Mouse (Mus musculus): ENCODE data around the gene Cfp. TPM values are rescaled to one million over a fixed set of nuclear protein-coding genes. Genes with fewer than 3 reads are reported as not detected.

The Cfp gene
- total RNA-seq (2021): 10 to 100 TPM; 12.4 to 13.0 TPM
- long read RNA-seq, experiment 1, transcript Cfp-201 (9 exons, 1,636 nt): major isoform, 16 of 19 reads
- long read RNA-seq, experiment 1, partial matches to known transcripts: 1 of 19 reads
- long read RNA-seq, experiment 1, other reads (novel, unspliced or antisense): 2 of 19 reads
- long read RNA-seq, experiment 2, transcript Cfp-201 (9 exons, 1,636 nt): major isoform, 10 of 12 reads
- long read RNA-seq, experiment 2, partial matches to known transcripts: 2 of 12 reads
- long read RNA-seq, experiment 2, other reads (novel, unspliced or antisense): 0 of 12 reads

DNA sequence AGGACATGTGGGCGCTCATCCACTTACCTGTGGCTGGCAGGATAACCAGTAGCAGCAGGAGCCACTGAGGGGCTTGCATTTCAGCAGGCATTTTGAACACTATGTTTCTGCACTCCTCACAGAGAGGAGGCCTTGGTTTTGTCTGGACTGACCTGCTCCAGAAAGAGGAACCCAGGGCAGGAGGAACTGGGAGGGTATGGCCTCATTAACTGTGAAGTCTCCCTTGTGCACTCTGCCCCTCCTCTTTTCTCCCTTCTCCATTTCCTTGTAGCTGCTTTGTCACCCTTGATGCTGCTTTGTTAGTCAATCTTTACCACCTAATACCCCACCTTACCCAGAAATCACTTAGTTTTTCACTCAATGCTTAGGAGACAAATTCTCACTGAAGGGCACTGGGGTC lies at the start of gene Cfp:
Gene Cfp (minus strand): TSS at position 192 of the 400 bp plus-strand sequence.
- intact Hi-C loops (cut with DNase I): no loop called here

DNA sequence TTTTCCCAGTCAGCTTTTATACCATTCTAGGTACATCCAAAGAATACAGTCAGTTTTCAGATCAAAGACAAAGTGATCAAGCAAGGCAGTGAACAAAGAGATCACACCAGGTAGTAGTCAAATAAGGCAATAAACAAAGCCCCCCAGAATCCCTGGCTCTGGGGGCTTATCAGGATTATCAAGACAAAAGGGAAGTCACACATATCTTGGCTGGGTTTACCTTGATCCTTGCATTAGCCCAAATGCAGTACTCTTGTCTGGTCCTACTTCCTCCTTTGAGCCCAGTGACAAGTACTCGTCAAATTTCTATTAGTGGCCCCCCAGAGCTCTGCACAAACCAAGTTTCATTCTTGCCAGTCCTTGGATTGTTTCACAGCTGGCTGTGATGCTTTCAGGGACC lies 49.5 kb upstream of the Cfp start:
- intact Hi-C loops (cut with DNase I): no loop called here
- no peak for DNase-seq

More for the DNA sequence above, at the start of gene Cfp:
- DNase-seq: no peak

DNA sequence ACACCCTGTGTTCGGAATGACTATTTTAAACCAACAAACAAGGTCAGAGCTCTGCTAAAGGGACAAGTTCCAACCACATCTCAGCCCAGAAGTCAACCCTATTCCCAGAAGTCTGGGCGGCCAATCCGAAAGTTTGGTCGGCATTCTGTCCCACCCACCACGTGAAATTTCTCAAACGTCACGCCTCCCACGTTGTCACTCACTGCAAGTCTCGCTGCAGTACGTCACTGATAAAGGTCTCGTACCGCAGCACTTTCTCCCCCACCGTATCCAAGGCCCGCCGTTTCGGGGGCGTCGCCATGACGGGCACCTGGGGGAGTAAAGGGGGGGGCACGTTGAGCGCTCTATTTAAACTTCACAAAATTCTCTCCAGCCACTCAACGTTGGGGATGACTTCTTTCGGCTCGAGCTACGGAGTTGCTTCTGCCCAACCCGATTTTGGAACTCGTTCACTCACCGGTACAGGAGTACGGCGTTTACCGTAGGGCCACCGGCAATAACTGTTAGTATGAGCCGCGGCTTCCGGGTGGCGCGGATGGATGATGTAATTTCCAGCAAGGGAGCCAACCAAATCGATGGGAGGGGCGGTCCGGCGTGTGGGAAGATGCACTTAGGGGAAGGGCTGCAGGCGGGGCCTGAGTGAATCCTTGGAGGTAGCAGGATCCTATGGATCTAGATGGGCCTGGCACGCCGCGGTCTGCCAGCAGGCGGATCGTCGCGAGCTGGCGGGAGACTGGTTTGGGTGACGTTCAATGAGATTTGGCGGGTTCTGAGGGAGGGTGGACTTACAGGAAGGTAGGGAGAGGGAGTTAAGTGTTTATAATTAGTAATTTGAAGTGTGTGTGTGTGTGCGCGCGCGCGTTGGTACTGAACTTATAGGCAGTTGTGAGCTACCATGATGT lies 30.4 kb upstream of the Cfp start, which contains the start of gene Uxt:
Gene Uxt (minus strand): TSS at position 541 of the 902 bp plus-strand sequence.
- intact Hi-C loops (cut with DNase I): loop anchor here (5.0 kb wide), 1 partner anchor 101 kb away; the partner anchor contains the start of gene Zfp182
- DNase-seq: peak; percentile 83 to 88

DNA sequence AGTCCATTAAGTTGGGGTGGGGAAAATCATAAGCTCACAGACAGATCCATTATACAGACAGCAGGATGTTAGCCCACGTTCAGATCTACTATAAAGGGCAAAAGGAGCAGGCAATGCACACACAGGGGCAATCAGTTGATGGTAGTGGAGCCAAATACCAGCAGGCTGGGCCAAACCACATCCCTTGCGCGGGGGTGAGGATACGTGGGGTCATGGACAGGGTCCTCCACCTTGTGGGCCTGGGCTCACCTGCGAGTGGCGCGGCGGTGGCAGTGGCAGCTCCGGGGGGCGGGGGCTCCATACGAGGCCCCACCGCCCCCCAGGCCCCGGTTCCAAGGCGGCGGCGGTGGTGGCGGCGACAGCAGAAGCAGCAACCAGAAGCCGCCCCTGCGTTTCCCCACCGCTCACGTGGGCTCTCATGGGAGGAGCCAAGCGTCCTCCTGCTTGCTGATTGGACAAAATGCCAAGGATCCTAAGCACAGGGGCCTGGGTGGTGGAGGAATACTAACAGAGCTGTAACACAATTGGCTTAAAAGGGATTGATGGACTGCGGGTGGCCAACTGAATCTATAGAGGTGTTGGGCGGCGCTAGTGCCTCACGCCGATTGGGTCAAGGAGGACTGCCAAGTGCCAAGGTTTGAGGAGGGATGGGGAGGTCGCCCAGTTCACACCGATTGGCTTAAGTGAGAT lies 19.0 kb upstream of the Cfp start, which contains the start of gene Elk1:
Gene Elk1 (minus strand): TSS at position 418 of the 690 bp plus-strand sequence.
- intact Hi-C loops (cut with DNase I): loop anchor here (5.0 kb wide), 1 partner anchor 288 kb away; no protein-coding TSS in a partner anchor
- DNase-seq: peak; percentile 76 to 81

DNA sequence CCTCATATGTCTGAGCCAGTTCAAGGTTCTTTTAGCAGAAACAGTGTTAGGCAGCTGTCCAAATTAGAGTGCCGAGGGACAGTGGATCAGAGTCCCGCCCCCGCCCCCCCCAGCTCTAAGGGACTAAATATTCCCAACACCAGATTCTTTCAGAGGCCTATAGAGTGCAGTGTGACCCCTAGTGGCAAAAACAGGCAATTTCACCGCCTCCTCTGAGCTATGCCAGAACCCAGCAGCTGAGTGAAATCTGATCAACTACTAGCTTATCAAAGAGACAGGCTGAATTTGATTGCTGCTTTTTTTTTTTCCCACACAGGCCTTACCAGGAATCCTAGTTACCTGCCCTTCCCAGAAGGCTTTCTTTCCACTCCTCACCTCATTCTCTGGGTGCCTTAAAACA lies 14.7 kb upstream of the Cfp start:
- intact Hi-C loops (cut with DNase I): loop anchor here (2.0 to 5.0 kb wide), 2 partner anchors 99 to 117 kb away; no protein-coding TSS in a partner anchor
- peak; percentile 38 to 62 for DNase-seq

DNA sequence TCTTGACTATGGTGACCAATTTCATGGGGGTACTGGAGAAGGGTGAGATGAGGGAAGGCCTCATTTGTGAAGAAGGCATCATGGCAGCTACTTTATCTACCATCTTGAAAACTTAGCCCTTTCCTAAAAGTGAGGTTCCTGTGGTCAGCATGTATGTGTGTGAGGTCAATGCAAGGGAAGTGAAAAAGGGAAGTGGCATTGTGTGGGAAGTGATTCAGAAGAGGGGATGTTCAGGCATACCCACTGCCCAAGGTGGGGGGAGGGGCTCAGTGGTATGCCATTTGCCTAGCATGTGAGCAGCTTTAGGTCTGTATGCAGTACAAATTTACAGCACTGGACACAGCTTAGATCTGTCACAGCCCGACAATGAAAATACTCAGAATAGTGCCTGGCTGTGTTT lies 608 bp upstream of the Cfp start:
- DNase-seq: peak in 1 of 2 experiments; percentile 16
- intact Hi-C loops (cut with DNase I): no loop called here

DNA sequence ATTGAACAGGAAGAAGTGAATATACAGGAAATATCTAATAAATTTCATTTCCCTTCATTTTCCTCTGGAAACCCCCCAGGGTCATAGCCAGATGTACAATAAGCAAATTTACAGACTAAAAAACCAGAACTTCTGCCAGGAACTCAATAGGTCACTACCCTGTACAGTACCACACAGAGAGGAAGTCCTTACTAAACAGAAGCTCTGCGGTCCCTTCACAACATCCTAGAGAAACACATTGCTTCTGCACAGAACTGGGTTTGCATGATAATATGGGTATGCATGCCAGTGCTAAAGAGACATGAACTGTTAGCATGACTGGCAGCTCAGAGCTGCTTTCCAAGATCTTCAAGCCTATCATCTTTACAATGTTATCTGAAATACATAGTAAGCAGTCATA lies 1.5 kb downstream of the Cfp start:
- intact Hi-C loops (cut with DNase I): no loop called here
- DNase-seq: no peak

DNA sequence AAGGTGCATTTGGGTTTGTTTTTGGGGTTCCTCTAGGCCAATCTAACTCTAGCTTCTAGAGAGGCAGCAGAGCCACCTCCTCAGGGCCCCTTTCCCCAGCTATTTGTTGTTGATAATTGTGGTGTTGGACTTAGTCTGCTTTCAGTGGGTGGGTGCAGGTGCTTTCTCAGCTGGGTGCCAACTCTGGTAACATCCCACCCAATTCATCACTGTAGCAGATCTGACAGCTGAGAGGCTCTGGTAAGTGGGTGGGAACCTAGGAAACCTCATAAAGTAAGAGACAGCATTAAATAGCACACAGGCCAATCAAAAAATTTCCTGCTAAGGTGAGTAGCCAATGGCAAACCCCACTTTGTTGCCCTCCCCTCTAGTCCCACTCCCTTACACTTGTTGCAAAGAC lies 6.4 kb downstream of the Cfp start:
- intact Hi-C loops (cut with DNase I): no loop called here
- DNase-seq: no peak

DNA sequence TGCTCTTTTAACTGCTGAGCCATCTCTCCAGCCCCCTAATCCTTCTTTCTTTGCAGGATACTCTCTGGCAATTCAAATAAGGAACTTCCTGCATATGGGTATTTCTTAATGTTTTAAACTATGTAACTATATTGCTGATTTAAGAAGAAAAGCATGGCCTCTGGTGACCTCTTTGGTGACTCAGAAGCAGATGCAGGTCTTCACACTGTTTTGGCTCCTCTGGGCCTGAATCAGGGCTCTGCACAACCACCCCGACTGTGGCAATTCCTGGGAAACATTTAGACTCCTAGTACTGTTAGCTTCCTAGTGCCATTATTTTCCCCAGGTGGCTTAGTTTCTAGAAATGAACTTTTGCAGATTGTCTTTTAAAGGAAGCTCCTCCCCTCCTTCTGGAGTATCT lies 7.8 kb downstream of the Cfp start:
- intact Hi-C loops (cut with DNase I): no loop called here
- DNase-seq: no peak

DNA sequence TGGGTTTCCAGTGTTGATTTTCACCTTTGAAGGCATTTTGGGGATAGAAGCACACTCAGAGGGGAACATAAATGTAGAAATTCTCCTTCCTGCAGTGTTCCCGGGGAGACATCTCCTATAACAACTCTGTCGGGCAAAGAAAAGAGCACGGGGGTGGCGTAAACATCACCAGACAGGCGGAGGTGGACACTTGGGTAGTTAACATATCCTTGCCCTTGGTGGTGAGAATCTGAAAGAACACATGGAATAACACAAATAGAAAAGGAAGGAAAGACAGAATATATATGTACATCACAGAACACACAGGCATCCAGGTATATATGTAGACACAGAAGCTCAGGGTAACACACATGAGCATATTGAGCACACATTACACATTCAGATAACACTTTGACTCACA lies 10.0 kb downstream of the Cfp start:
- DNase-seq: no peak
- intact Hi-C loops (cut with DNase I): no loop called here

DNA sequence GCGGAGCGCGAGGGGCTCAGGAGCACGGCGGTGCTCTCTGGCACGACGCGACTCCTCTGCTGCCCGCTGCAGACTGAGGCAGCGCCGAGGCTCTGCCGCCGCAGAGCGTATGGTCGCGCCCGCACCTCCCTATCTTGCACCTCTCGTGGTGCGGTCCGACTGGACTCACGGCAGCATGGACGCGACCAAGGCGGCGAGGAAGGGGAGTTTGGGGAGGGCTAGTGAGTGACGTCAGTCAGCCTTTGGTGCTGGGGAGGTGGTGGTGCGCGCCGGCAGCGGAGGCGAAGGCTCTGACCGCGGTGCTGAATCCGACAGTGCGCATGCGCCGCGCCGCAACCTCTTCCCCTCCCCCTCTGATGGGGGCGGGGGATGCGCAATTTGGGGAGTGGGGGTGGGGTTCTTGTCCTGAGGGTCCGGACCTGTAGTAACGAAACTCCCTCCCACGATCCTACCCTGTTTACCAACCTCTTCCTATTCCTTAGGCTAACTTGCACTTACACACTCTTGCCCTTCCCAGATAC lies 10.5 kb downstream of the Cfp start, which contains the start of gene Syn1:
Gene Syn1 (minus strand): TSS at position 161 of the 521 bp plus-strand sequence.
- intact Hi-C loops (cut with DNase I): no loop called here
- peak; percentile 73 for DNase-seq

DNA sequence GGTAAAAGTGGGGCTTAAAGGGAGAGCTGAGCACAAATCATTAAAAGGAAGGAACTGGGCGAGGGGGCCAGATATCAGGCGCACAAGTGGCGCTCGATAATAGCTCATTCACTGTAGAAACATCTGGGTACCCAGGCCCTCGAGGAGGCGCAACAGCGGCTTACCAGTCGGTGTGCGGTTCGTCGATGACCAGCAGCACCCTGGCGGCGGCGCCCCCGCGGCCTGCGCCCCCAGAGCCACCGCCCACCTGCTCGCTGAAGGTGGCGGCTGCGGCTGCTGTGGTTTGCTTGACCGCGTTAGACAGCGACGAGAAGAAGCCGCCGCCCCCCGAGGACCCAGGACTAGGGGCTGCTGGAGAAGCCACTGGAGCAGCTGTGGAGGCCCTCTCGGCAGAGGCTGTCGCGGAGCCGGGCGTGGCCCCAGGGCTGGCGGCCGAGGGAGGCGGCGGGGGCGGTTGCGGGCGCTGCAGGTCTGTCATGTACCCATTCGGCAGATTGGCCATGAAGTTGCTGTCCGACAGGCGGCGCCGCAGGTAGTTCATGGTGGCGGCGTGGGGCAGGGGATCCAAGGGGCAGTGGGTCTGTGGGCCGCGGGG lies 11.0 kb downstream of the Cfp start:
- intact Hi-C loops (cut with DNase I): no loop called here
- DNase-seq: no peak

DNA sequence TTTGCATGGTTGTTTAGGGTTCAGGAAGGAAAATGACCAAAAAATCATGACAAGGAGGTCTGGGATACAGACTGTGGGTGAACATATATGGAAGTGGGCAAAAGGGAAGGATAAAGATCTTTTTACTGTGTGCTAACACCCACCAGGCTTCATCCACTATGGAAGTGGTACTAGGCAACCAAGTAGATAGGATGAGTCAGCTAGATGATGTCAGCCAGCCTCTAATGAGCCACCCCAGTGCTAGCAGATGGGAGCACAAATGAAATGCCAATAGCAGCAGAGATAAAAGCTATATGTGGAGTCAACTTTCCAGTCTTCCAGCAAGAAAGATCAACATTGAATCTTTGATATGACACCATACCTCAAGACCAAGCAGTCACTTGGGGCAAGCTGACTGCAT lies 16.3 kb downstream of the Cfp start:
- DNase-seq: no peak
- intact Hi-C loops (cut with DNase I): no loop called here

DNA sequence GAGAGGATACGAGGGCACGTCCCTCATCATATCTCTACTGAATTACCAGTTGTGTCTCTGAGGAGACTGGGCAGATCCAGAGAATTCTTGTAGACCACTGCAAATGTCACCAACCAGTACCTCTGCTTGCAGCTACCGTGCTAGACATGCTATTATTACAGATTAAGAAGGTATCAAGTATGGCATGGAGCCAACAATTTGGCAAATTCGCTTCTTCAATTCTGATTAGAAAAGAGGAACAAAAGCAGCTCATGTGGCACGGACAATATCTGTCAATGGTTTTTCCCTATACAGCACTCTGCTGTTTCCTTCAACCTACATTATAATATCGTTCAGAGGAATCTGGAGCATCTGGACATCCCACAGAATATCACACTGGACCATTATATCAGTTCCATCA lies 17.6 kb downstream of the Cfp start:
- DNase-seq: no peak
- intact Hi-C loops (cut with DNase I): no loop called here

DNA sequence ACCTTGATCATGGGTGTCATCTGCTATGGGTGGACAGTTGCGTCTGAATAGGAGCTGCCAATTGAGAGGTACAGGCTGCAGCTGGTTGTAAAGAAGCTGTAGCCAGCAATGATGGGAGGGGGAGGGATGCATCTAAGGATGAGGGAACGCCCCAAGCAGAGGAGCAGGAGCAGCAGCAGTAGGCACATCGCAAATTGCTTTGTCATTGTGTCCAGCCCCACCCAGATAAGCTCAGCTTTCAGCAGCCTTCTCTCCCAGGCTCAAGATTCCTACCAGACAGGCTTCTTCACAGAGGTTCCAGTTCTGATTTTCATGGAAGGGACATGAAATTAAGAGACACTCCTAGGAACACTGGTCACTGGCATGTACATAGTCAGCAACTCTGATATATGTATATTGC lies 21.3 kb downstream of the Cfp start:
- intact Hi-C loops (cut with DNase I): no loop called here

More for the DNA sequence above, 21.3 kb downstream of the Cfp start:
- no peak for DNase-seq

Other genes with a start within 250 kb of the Cfp start
- gene Cdk16, start 243.6 kb downstream of the Cfp start, total RNA-seq (2021): 100 to 1,000 TPM; 156 to 185 TPM
- gene Usp11, start 227.6 kb downstream of the Cfp start, total RNA-seq (2021): 1 to 10 TPM; 4.8 to 5.2 TPM
- 10 to 100 TPM; 84.5 to 88.6 TPM for gene Araf, start 133.7 kb downstream of the Cfp start, total RNA-seq (2021)
- gene Timp1, start 61.4 kb downstream of the Cfp start, total RNA-seq (2021): 1 to 10 TPM; 9.1 to 9.7 TPM
- gene Syn1, start 10.6 kb downstream of the Cfp start, total RNA-seq (2021): under 1 TPM; 0.32 to 0.45 TPM
- 10 to 100 TPM in 1 of 2 experiments, 1 to 10 TPM in 1; 9.1 to 10.1 TPM for gene Elk1, start 19.1 kb upstream of the Cfp start, total RNA-seq (2021)
- gene Uxt, start 30.5 kb upstream of the Cfp start, total RNA-seq (2021): 10 to 100 TPM; 27.5 to 34.1 TPM
- 1 to 10 TPM; 4.4 to 4.5 TPM for gene Zfp182, start 130.8 kb upstream of the Cfp start, total RNA-seq (2021)
- not detected for gene Spaca5, start 136.9 kb upstream of the Cfp start, total RNA-seq (2021)
- gene Zfp300, start 158.0 kb upstream of the Cfp start, total RNA-seq (2021): under 1 TPM; 0.32 to 0.65 TPM
- gene Ssxa1, start 184.3 kb upstream of the Cfp start, total RNA-seq (2021): not detected
- gene Gm21876, start 244.1 kb upstream of the Cfp start, total RNA-seq (2021): not detected